Mouse (Mus musculus): Measurements from ENCODE around the gene Clptm1. TPM values are rescaled to one million over a fixed set of nuclear protein-coding genes. Genes with fewer than 3 reads are reported as not detected.
"Not testable (repeated sequence)": the region's sequence is repeated elsewhere in the genome, so short reads cannot be mapped to it uniquely, and the experiment has no call there.

Gene Clptm1
- total RNA-seq, 2 experiments from 2014 or later, result 34.3 to 34.8 TPM

GRCm38 (mm10) chr7:19622241-19622640 is 42.6 kb downstream of the Clptm1 start:
- ATAC-seq (replicated peaks; ENCODE audit: low FRiP score, poor library complexity, severe bottlenecking), result no peak

DNA sequence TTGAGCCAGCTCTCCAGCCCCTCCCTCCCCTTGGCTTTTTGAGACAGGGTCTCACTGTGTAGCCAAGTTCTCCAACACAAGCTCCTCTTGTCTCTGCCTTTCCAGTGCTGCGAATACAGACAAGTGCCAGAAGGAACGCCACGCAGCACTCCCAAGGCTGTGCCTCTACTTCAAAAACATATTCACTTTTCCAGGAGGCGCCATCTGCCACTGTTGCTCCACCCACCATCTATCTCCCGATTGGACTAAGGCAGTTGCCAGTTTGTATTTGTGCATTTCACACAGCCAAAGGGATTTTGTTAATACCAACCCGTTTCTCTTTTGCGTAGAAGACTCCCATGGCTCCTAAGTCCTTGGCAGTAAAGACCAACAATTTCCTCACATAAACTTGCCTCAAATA is 44.0 kb downstream of the Clptm1 start:
- no peak for ATAC-seq (replicated peaks; ENCODE audit: low FRiP score, poor library complexity, severe bottlenecking)

GRCm38 (mm10) chr7:19619004-19619801 is 45.6 kb downstream of the Clptm1 start:
- ATAC-seq (replicated peaks; ENCODE audit: low FRiP score, poor library complexity, severe bottlenecking), result peak; percentile 80

- ATAC-seq (replicated peaks; ENCODE audit: low FRiP score, poor library complexity, severe bottlenecking), result no peak
These were observed 49.7 kb downstream of the Clptm1 start for GRCm38 (mm10) chr7:19615036-19615577.

- no peak for ATAC-seq (replicated peaks; ENCODE audit: low FRiP score, poor library complexity, severe bottlenecking)
These were observed 53.9 kb downstream of the Clptm1 start for GRCm38 (mm10) chr7:19610969-19611368.

DNA sequence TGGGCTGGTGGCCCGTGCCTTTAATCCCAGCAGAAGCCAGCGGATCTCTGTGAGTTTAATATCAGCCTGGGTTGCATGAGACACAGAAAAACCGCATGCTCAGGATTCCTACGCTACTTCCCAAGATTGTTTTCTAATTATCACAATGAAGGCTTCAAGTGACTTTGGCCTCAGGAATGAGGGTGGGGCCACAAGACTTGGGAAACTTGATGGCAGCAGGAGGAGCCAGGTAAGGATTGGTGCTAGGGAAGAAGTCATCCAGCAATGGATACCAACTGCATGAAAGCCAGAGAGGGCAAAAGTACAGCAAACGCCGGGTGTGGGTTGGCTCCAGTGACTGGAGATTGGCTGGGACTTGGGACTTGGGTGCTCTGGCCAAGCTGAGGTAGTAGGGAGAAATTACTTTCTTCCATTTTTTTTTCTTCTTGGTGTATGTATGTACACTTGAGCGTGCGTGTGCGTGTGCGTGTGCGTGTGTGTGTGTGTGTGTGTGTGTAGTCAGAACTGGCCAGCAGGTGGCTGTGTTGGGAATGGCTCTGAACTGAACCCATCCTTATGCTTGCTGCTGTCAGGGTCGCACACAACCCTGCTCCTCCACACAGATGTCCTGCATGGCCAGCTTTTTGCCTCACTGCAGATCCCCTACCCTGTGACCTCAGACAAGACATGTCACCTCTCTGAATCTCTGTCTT is 55.0 kb downstream of the Clptm1 start:
- ATAC-seq (replicated peaks; ENCODE audit: low FRiP score, poor library complexity, severe bottlenecking), result no peak

- ATAC-seq (replicated peaks; ENCODE audit: low FRiP score, poor library complexity, severe bottlenecking), result no peak
These were observed 57.5 kb downstream of the Clptm1 start for GRCm38 (mm10) chr7:19607291-19607690.

DNA sequence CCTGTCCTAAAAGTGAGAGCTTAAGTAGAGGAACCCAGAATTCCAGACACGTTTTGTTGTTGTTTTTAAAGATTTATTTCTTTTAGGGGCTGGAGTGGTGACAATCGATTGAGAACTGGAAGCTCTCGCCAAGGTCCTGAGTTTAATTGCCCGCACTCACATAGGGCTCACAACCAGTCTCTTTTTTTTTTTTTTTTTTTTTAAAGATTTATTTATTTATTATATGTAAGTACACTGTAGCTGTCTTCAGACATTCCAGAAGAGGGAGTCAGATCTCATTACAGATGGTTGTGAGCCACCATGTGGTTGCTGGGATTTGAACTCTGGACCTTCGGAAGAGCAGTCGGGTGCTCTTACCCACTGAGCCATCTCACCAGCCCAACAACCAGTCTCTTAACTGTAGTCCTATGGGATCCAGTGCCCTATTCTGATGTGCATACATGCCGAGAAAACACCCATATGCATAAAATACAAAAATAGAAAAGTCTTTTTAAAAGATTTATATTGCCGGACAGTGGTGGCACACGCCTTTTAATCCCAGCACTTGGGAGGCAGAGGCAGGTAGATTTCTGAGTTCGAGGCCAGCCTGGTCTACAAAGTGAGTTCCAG is 60.1 kb downstream of the Clptm1 start:
- not testable (repeated sequence) for ATAC-seq (replicated peaks; ENCODE audit: low FRiP score, poor library complexity, severe bottlenecking)

- ATAC-seq (replicated peaks; ENCODE audit: low FRiP score, poor library complexity, severe bottlenecking), result peak; percentile 99
These were observed 60.8 kb downstream of the Clptm1 start, which contains the start of gene Clasrp for GRCm38 (mm10) chr7:19603849-19604605. Gene Clasrp (minus strand): TSS chr7:19604486.

- no peak for ATAC-seq (replicated peaks; ENCODE audit: low FRiP score, poor library complexity, severe bottlenecking)
These were observed 61.8 kb downstream of the Clptm1 start for GRCm38 (mm10) chr7:19603055-19603454.

GRCm38 (mm10) chr7:19600562-19600961 is 64.3 kb downstream of the Clptm1 start:
- no peak for ATAC-seq (replicated peaks; ENCODE audit: low FRiP score, poor library complexity, severe bottlenecking)

- ATAC-seq (replicated peaks; ENCODE audit: low FRiP score, poor library complexity, severe bottlenecking), result peak; percentile 39; the same call in 1 of the 2 replicates
These were observed 71.6 kb downstream of the Clptm1 start for GRCm38 (mm10) chr7:19593061-19593730.

GRCm38 (mm10) chr7:19589917-19590316 is 74.9 kb downstream of the Clptm1 start:
- peak; percentile 79 for ATAC-seq (replicated peaks; ENCODE audit: low FRiP score, poor library complexity, severe bottlenecking)

DNA sequence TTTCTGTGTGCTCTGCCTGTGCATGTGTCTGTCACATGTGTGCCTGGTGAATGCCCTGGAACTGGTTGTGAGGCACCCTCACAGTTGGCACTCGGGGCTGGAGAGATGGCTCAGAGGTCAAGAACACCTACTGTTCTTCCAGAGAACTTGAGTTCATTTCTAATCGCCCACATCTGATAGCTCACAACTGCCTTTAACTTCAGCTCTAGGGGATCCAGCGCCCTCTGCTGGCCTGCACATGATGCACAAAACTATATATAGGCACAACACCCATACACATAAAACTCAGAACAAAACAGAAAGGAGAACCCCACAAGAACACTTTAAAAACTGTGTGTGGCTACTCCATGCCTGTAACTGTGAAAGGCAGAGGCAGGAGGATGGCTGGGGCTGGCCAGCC is 75.6 kb downstream of the Clptm1 start:
- peak; percentile 52; the same call in 1 of the 2 replicates for ATAC-seq (replicated peaks; ENCODE audit: low FRiP score, poor library complexity, severe bottlenecking)

DNA sequence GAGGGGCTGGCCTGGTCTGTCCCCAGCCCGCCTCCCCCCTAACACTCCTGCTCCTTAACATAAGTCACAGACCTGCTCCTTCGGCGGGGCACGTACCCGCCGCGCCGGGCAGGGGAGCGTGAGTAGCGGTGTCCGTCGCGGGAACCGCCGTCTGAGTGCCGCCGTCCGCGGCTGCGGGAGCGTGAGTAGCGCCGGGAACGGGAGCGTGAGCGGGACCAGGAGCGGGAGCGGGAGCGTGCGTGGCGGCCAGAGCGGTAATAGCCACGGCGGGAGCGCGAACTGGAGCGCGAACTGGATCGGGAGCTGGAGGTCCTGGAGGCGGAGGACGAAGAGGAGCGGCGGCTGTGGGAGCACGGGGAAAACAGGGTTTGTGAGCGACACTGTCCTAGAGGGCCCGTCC is 78.6 kb downstream of the Clptm1 start:
- ATAC-seq (replicated peaks; ENCODE audit: low FRiP score, poor library complexity, severe bottlenecking), result no peak
